Mouse (Mus musculus) forebrain, postnatal 0 days (tissue): Measurements from ENCODE around the gene Rdh1. TPM values are rescaled to one million over a fixed set of nuclear protein-coding genes. Genes with fewer than 3 reads are reported as not detected.

Experiments used
- ATAC-seq: fragments of 200-750 bp; cut with Nextera tagmentation; 2 replicates; pipeline ENCODE4 v1.8.0; 2017; ENCODE audit warnings: mild to moderate bottlenecking, moderate library complexity
- DNase-seq: peaks from one replicate; pipeline ENCODE4 v3.0.0-alpha.2; 2015
- H3K27ac ChIP-seq: fragments of 300-500 bp; sonication (generic); 2 replicates; pipeline ENCODE4 v1.5.1; 2014; ENCODE audit warnings: low read depth, mild to moderate bottlenecking, antibody characterized with exemption, low read length, moderate library complexity, mixed read lengths
- H3K27me3 ChIP-seq: fragments of 300-500 bp; sonication (generic); 2 replicates; pipeline ENCODE4 v1.6.1; 2014; ENCODE audit warnings: mild to moderate bottlenecking, low read length, mixed read lengths; ENCODE audit not compliant: insufficient read depth
- H3K36me3 ChIP-seq: fragments of 300-500 bp; sonication (generic); 2 replicates; pipeline ENCODE4 v1.6.1; 2014; ENCODE audit warnings: mild to moderate bottlenecking, moderate library complexity; ENCODE audit not compliant: insufficient read depth
- H3K4me1 ChIP-seq: fragments of 300-500 bp; sonication (generic); 2 replicates; pipeline ENCODE4 v1.6.1; 2014; ENCODE audit warnings: antibody characterized with exemption; ENCODE audit not compliant: insufficient read depth
- H3K4me2 ChIP-seq: fragments of 300-500 bp; sonication (generic); 2 replicates; pipeline ENCODE4 v1.6.1; 2014; ENCODE audit warnings: low read depth, mild to moderate bottlenecking, moderate library complexity
- H3K4me3 ChIP-seq: fragments of 300-500 bp; sonication (generic); 2 replicates; pipeline ENCODE4 v1.5.1; 2014; ENCODE audit warnings: low read depth, low read length, mixed read lengths
- H3K9ac ChIP-seq: fragments of 300-500 bp; sonication (generic); 2 replicates; pipeline ENCODE4 v1.6.1; 2014; ENCODE audit warnings: mild to moderate bottlenecking
- H3K9me3 ChIP-seq: fragments of 300-500 bp; sonication (generic); 2 replicates; pipeline ENCODE4 v1.6.1; 2016; ENCODE audit warnings: low read length
- CTCF ChIP-seq: sonication (generic); IDR thresholded peaks from 2 replicates; pipeline ENCODE4 v1.5.1; 2016; ENCODE audit warnings: antibody characterized with exemption, control low read depth, low read depth
- WGBS: fragments of 180-500 bp; shearing (Covaris S2); extraction: QIAGEN DNeasy Blood & Tissue Kit; methylation state at CpG from one replicate; pipeline ENCODE4 v1.1.7; 2014; 5-methylcytosine and 5-hydroxymethylcytosine counted together
- polyA plus RNA-seq: library from polyadenylated mRNA; unstranded; fragments of >200 nt; fragmentation: Nextera tagmentation; extraction: Ambion mirVana; gene quantifications from 2 replicates; pipeline ENCODE4 v1.2.1, GENCODE M21; 2015
- total RNA-seq: library from RNA; depleted of rRNA; stranded (reverse); fragments of >200 nt; gene quantifications from 2 replicates; pipeline ENCODE4 v1.2.3, GENCODE M21; 2014

Gene Rdh1
- total and polyA plus RNA-seq, 2 experiments from 2014 or later = 0.24 TPM; not detected in 1

DNA sequence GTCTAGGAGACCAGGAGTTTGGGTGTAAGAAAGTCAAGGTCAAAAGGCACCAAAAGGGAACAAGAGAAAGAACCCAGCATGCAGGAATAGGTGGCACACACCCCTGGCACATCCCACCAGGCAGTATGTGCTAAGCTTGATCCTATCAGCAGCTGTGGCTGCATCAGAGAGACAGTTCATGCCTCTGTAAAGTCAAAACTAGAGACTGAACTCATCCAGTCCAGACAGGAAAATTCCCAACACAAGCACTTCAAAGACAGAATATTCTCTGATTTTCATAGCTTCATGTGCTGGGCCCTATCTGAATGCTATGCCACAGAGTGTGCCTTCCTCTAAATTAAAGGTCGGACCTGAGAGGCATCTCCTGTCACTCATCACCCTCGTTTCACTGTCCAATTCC lies 22.0 kb upstream of the Rdh1 start:
- Histone ChIP-seq H3K4me3 (no peak overlapping the region), H3K27me3 (no peaks in the 10 kb centered on the region), H3K36me3 (peaks cover 13% of the 10 kb centered on the region), H3K9me3 (no peaks in the 10 kb centered on the region), H3K9ac (no peak overlapping the region), H3K27ac (no peak overlapping the region), H3K4me2 (no peak overlapping the region), H3K4me1 (no peaks in the 10 kb centered on the region; the same call in 1 of the 2 replicates)
- ATAC-seq = no peak
- no peak for DNase-seq
- WGBS = 25% methylated on average over 2 of the region's 2 CpGs
- TF ChIP-seq CTCF = no peak

GRCm38 (mm10) chr10:127738151-127738882 lies 21.2 kb upstream of the Rdh1 start:
- Histone ChIP-seq H3K4me1 (no peaks in the 10 kb centered on the region; the same call in 1 of the 2 replicates), H3K9me3 (no peaks in the 10 kb centered on the region), H3K4me2 (no peak overlapping the region), H3K36me3 (peaks cover 20% of the 10 kb centered on the region), H3K4me3 (no peak overlapping the region), H3K27me3 (no peaks in the 10 kb centered on the region), H3K27ac (no peak overlapping the region), H3K9ac (peak overlapping the region; percentile 84; the same call in 1 of the 2 replicates)
- ATAC-seq = no peak
- DNase-seq = peak; percentile 34
- 51% methylated on average over 13 of the region's 13 CpGs for WGBS
- peak; percentile 70 for TF ChIP-seq CTCF

GRCm38 (mm10) chr10:127739083-127739660 lies 20.3 kb upstream of the Rdh1 start, which contains the start of gene Zbtb39:
TSS of gene Zbtb39 (plus strand) at chr10:127739538.
- DNase-seq (peak; percentile 85), ATAC-seq (peak; percentile 92)
- Histone ChIP-seq H3K4me2 (peak within 1 kb of the TSS; percentile 65), H3K27me3 (no peaks in the 10 kb centered on the region), H3K36me3 (peaks cover 29% of the 10 kb centered on the region), H3K4me1 (no peaks in the 10 kb centered on the region; the same call in 1 of the 2 replicates), H3K9me3 (no peaks in the 10 kb centered on the region), H3K27ac (peak within 1 kb of the TSS; percentile 76), H3K4me3 (peak within 1 kb of the TSS; percentile 94), H3K9ac (peak within 1 kb of the TSS; percentile 84)
- 8% methylated on average over 23 of the region's 61 CpGs for WGBS
- TF ChIP-seq CTCF = peak; percentile 64

DNA sequence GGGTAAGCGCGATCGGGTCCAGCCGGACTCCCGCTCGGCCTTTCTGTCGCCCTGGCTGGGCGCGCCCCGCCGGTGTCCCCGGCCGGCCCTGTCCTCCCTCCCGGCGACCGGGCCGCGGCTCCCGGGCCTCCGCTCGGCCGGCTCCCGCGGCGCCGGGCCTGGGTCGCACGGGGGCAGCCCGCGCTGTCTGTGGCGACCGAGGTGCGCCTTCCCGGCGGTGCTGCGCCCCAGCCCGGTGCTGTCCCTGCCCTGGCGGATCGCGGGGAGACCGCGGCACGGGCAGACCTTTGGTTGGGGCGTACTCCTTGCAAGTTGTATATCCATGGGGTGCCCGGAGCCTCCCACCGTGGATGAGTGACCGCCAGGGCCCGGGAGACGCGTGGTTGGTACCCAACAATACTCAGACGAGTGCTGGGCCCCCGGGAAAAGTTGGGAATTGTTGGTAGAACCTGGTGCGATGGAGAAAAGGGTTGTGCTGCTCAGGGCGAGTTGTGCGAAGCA lies 19.8 kb upstream of the Rdh1 start:
- peak overlapping the region; percentile 76 for H3K27ac ChIP-seq
- DNase-seq (peak; percentile 23), ATAC-seq (peak; percentile 58)
- TF ChIP-seq CTCF = no peak
- no peaks in the 10 kb centered on the region; the same call in 1 of the 2 replicates for H3K4me1 ChIP-seq
- no peaks in the 10 kb centered on the region for H3K9me3 ChIP-seq
- H3K27me3 ChIP-seq = no peaks in the 10 kb centered on the region
- H3K4me3 ChIP-seq = peak overlapping the region; percentile 94
- WGBS = under 1% methylated on average over 37 of the region's 55 CpGs
- H3K9ac ChIP-seq = peak overlapping the region; percentile 84
- peaks cover 34% of the 10 kb centered on the region for H3K36me3 ChIP-seq
- H3K4me2 ChIP-seq = peak overlapping the region; percentile 65

DNA sequence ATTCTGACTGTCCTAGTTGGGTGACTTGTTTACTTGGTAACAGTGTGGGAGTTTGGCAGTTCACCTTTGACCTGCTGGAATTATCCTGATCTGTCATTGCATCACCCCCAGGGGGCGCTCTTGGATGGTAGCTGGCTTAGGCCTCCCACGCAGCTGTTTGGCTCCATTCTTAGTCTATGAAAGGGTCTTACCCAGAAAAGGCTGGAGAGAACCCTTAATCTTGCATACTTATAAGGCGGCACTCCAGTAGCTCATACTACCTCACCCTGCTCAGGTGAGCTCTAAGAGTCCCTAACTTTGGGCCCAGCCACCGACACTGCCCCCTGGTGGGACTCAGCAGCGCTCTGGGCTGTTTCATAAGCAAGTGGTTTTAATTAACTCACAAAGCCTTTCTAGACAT lies 14.9 kb upstream of the Rdh1 start:
- ATAC-seq (no peak), DNase-seq (peak; percentile 42)
- H3K27ac ChIP-seq = no peak overlapping the region
- H3K4me2 ChIP-seq = no peak overlapping the region
- H3K36me3 ChIP-seq = peaks cover 56% of the 10 kb centered on the region
- no peaks in the 10 kb centered on the region for H3K27me3 ChIP-seq
- no peak overlapping the region for H3K9ac ChIP-seq
- WGBS = 70% methylated on average over 5 of the region's 5 CpGs
- TF ChIP-seq CTCF = peak; percentile 63
- H3K4me3 ChIP-seq = no peak overlapping the region
- no peaks in the 10 kb centered on the region; the same call in 1 of the 2 replicates for H3K4me1 ChIP-seq
- H3K9me3 ChIP-seq = no peaks in the 10 kb centered on the region

- Histone ChIP-seq H3K27ac (no peak overlapping the region), H3K4me3 (no peak overlapping the region), H3K9ac (no peak overlapping the region), H3K27me3 (no peaks in the 10 kb centered on the region), H3K9me3 (no peaks in the 10 kb centered on the region), H3K36me3 (peaks cover 56% of the 10 kb centered on the region), H3K4me2 (no peak overlapping the region), H3K4me1 (no peaks in the 10 kb centered on the region)
- no peak for ATAC-seq
- 76% methylated on average over 5 of the region's 5 CpGs for WGBS
- no peak for DNase-seq
- no peak for TF ChIP-seq CTCF
These were observed 13.6 kb upstream of the Rdh1 start for GRCm38 (mm10) chr10:127745886-127746285.

GRCm38 (mm10) chr10:127747254-127747653 lies 12.3 kb upstream of the Rdh1 start:
- H3K4me1 ChIP-seq = no peaks in the 10 kb centered on the region
- no peaks in the 10 kb centered on the region for H3K27me3 ChIP-seq
- peaks cover 46% of the 10 kb centered on the region for H3K36me3 ChIP-seq
- 93% methylated on average over 8 of the region's 8 CpGs for WGBS
- no peak for TF ChIP-seq CTCF
- H3K4me3 ChIP-seq = no peak overlapping the region
- no peak overlapping the region for H3K9ac ChIP-seq
- no peak overlapping the region for H3K4me2 ChIP-seq
- H3K9me3 ChIP-seq = no peaks in the 10 kb centered on the region
- no peak overlapping the region for H3K27ac ChIP-seq
- DNase-seq = no peak
- ATAC-seq = no peak
